Mouse (Mus musculus) megakaryocyte, embryonic 14.5 days (primary cell): ENCODE measurements at regions not wholly inside any gene's neighbourhood (a gene's known extent, or its start where the extent isn't known, plus 50 kb on each side); places are given as distances from the start of the nearest gene placed in this dataset.

ENCODE experiments used
- H3K27me3 ChIP-seq: replicated peaks from 2 replicates; pipeline ENCODE3; 2012; ENCODE audit warnings: inconsistent platforms
- H3K36me3 ChIP-seq: replicated peaks from 2 replicates; pipeline ENCODE3; 2012; ENCODE audit warnings: low read length, inconsistent platforms, mixed read lengths
- H3K4me1 ChIP-seq: 2 replicates; pipeline ENCODE4 v1.6.1; 2012; ENCODE audit warnings: inconsistent platforms
- H3K4me3 ChIP-seq: replicated peaks from 2 replicates; pipeline ENCODE3; 2012; ENCODE audit warnings: moderate library complexity, mild to moderate bottlenecking, inconsistent platforms
- H3K9me3 ChIP-seq: 2 replicates; pipeline ENCODE4 v1.6.1; 2012; ENCODE audit warnings: inconsistent platforms
- FLI1 ChIP-seq: IDR thresholded peaks from 2 replicates; pipeline ENCODE4 v1.6.1; 2012; ENCODE audit warnings: low read length, inconsistent platforms, mixed read lengths
- GATA1 ChIP-seq: IDR thresholded peaks from 3 replicates; pipeline ENCODE4 v1.6.1; 2012; ENCODE audit warnings: mixed read lengths, low read length, inconsistent platforms, borderline replicate concordance

GRCm38 (mm10) chr7:129771876-129772275 is 180.2 kb downstream of the Wdr11 start:
- Histone ChIP-seq H3K4me3 (no peak overlapping the region), H3K36me3 (no peaks in the 10 kb centered on the region), H3K27me3 (no peaks in the 10 kb centered on the region), H3K9me3 (peaks cover 17% of the 10 kb centered on the region), H3K4me1 (no peaks in the 10 kb centered on the region)
- TF ChIP-seq GATA1 (no peak), FLI1 (no peak)

GRCm38 (mm10) chr7:129772540-129773331 is 181.1 kb downstream of the Wdr11 start:
- Histone ChIP-seq H3K4me3 (no peak overlapping the region), H3K36me3 (no peaks in the 10 kb centered on the region), H3K9me3 (peaks cover 17% of the 10 kb centered on the region), H3K4me1 (no peaks in the 10 kb centered on the region), H3K27me3 (no peaks in the 10 kb centered on the region)
- no peak for TF ChIP-seq GATA1
- no peak for TF ChIP-seq FLI1

GRCm38 (mm10) chr7:129774261-129774861 is 182.7 kb downstream of the Wdr11 start:
- no peak for TF ChIP-seq FLI1
- no peak for TF ChIP-seq GATA1
- Histone ChIP-seq H3K4me3 (no peak overlapping the region), H3K9me3 (peaks cover 14% of the 10 kb centered on the region; the same call in 1 of the 2 replicates), H3K36me3 (no peaks in the 10 kb centered on the region), H3K4me1 (no peaks in the 10 kb centered on the region), H3K27me3 (no peaks in the 10 kb centered on the region)

- no peak for TF ChIP-seq FLI1
- no peak for TF ChIP-seq GATA1
- no peak overlapping the region for H3K4me3 ChIP-seq
- H3K36me3 ChIP-seq: no peaks in the 10 kb centered on the region
- peaks cover 16% of the 10 kb centered on the region; the same call in 1 of the 2 replicates for H3K9me3 ChIP-seq
- H3K27me3 ChIP-seq: no peaks in the 10 kb centered on the region
- H3K4me1 ChIP-seq: no peaks in the 10 kb centered on the region
Observed at GRCm38 (mm10) chr7:129775189-129775588, 183.5 kb downstream of the Wdr11 start.

GRCm38 (mm10) chr7:129778842-129779421 is 187.3 kb downstream of the Wdr11 start:
- no peaks in the 10 kb centered on the region for H3K36me3 ChIP-seq
- TF ChIP-seq GATA1 (no peak), FLI1 (no peak)
- peaks cover 8% of the 10 kb centered on the region; the same call in 1 of the 2 replicates for H3K9me3 ChIP-seq
- H3K4me3 ChIP-seq: no peak overlapping the region
- H3K27me3 ChIP-seq: no peaks in the 10 kb centered on the region
- H3K4me1 ChIP-seq: no peaks in the 10 kb centered on the region

GRCm38 (mm10) chr7:129779939-129780338 is 188.3 kb downstream of the Wdr11 start:
- no peak for TF ChIP-seq GATA1
- no peak for TF ChIP-seq FLI1
- Histone ChIP-seq H3K27me3 (no peaks in the 10 kb centered on the region), H3K9me3 (peaks cover 11% of the 10 kb centered on the region; the same call in 1 of the 2 replicates), H3K36me3 (no peaks in the 10 kb centered on the region), H3K4me3 (no peak overlapping the region), H3K4me1 (no peaks in the 10 kb centered on the region)

- Histone ChIP-seq H3K4me3 (no peak overlapping the region), H3K4me1 (no peaks in the 10 kb centered on the region), H3K36me3 (no peaks in the 10 kb centered on the region), H3K27me3 (no peaks in the 10 kb centered on the region), H3K9me3 (peaks cover 14% of the 10 kb centered on the region; the same call in 1 of the 2 replicates)
- TF ChIP-seq FLI1 (no peak), GATA1 (no peak)
Observed at GRCm38 (mm10) chr7:129781756-129782155, 190.1 kb downstream of the Wdr11 start.

- TF ChIP-seq GATA1 (no peak), FLI1 (no peak)
- H3K4me3 ChIP-seq: no peak overlapping the region
- H3K4me1 ChIP-seq: no peaks in the 10 kb centered on the region
- no peaks in the 10 kb centered on the region for H3K27me3 ChIP-seq
- peaks cover 16% of the 10 kb centered on the region for H3K9me3 ChIP-seq
- H3K36me3 ChIP-seq: no peaks in the 10 kb centered on the region
Observed at GRCm38 (mm10) chr7:129784966-129785365, 193.3 kb downstream of the Wdr11 start.

- TF ChIP-seq GATA1 (no peak), FLI1 (no peak)
- H3K27me3 ChIP-seq: no peaks in the 10 kb centered on the region
- H3K4me1 ChIP-seq: no peaks in the 10 kb centered on the region
- no peaks in the 10 kb centered on the region for H3K36me3 ChIP-seq
- H3K4me3 ChIP-seq: no peak overlapping the region
- peaks cover 23% of the 10 kb centered on the region for H3K9me3 ChIP-seq
Observed at GRCm38 (mm10) chr7:129787011-129787410, 195.3 kb downstream of the Wdr11 start.

GRCm38 (mm10) chr7:129787736-129788135 is 196.1 kb downstream of the Wdr11 start:
- Histone ChIP-seq H3K27me3 (no peaks in the 10 kb centered on the region), H3K4me1 (no peaks in the 10 kb centered on the region), H3K4me3 (no peak overlapping the region), H3K9me3 (peaks cover 23% of the 10 kb centered on the region), H3K36me3 (no peaks in the 10 kb centered on the region)
- TF ChIP-seq FLI1 (no peak), GATA1 (no peak)
